Mouse (Mus musculus) lung, adult 2 months (tissue): ENCODE measurements around the gene Unc13b.

ENCODE experiments used
- CTCF ChIP-seq: fragments of 200-500 bp; IDR thresholded peaks from 2 replicates; pipeline ENCODE4 v1.5.1; 2011; ENCODE audit warnings: mild to moderate bottlenecking, low read length, control low read depth; ENCODE audit not compliant: insufficient read depth
- POLR2A ChIP-seq: fragments of 200-500 bp; IDR thresholded peaks from 2 replicates; pipeline ENCODE4 v1.6.1; 2011; ENCODE audit warnings: low read depth, mild to moderate bottlenecking, control low read depth, low read length, borderline replicate concordance; ENCODE audit errors: extremely low read depth

- TF ChIP-seq POLR2A (no peak), CTCF (no peak)
Observed at GRCm38 (mm10) chr4:43035851-43036250, 22.9 kb upstream of the Unc13b start.
